Mouse (Mus musculus) megakaryocyte, embryonic 14.5 days (primary cell): Measurements from ENCODE around the gene Mest.

Experiments used
- FLI1 ChIP-seq: IDR thresholded peaks from 2 replicates; pipeline ENCODE4 v1.6.1; 2012; ENCODE audit warnings: low read length, inconsistent platforms, mixed read lengths
- GATA1 ChIP-seq: IDR thresholded peaks from 3 replicates; pipeline ENCODE4 v1.6.1; 2012; ENCODE audit warnings: mixed read lengths, low read length, inconsistent platforms, borderline replicate concordance

GRCm38 (mm10) chr6:30679567-30679966 lies 43.8 kb upstream of the Mest start:
- TF ChIP-seq GATA1 (no peak), FLI1 (no peak)
